Mouse (Mus musculus) small intestine, adult 2 months (tissue): ENCODE results near the gene Lrch3.

Source experiments
- CTCF ChIP-seq: fragments of 200-500 bp; IDR thresholded peaks from 2 replicates; pipeline ENCODE4 v1.5.1; 2012; ENCODE audit warnings: low read depth, mild to moderate bottlenecking, control low read depth, inconsistent platforms, low read length, moderate library complexity, mixed read lengths; ENCODE audit not compliant: insufficient replicate concordance, insufficient read length; ENCODE audit errors: extremely low read depth
- POLR2A ChIP-seq: fragments of 200-500 bp; IDR thresholded peaks from 2 replicates; pipeline ENCODE4 v1.6.1; 2012; ENCODE audit warnings: low read depth, mild to moderate bottlenecking, control low read depth, inconsistent platforms, low read length, moderate library complexity

DNA sequence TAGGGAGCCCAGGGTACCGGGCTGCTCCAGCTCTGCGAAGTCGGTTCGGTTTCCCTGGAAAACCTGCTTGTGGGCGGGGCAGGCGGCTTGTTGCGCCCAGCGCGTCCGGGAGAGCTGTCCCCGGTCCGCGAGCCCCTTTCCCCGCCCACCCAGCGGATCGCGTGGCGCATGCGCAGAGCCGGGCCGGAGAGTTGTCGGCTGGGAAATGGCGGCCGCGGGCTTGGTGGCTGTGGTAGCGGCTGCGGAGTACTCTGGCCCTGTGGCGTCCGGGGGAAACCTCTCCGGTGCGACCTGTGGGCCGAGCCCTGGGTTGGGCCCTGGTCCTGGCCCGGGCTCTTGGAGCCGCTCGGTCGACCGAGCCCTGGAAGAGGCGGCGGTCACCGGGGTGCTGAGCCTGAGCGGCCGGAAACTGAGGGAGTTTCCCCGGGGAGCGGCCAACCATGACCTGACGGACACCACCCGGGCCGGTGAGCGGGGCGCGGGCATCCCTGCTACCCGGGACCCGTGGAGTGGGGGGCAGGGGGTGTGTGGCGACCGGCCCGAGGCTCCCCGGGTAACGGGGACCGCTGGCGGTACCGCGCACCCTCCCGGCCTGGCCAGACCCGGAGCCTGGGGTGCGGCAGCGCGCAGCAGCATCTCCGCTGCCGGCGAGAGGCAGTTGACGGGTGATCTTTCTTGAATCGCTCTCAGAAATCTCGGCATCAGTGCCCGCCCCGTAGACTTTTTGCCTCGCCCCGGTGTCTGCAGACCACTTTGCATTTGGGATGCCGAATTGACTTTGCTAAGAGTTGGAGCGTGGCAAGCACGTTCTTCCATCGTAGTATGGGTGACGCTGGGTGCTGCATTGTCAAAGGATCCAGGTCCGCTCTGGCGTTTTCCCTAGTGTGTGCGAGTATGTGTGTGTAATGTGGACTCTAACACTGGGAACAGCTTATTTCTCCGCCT lies at the start of gene Lrch3:
- peak; percentile 97 for TF ChIP-seq POLR2A
- no peak for TF ChIP-seq CTCF
